Mouse (Mus musculus) intestine, postnatal 0 days (tissue): ENCODE measurements around the gene Cpb1. TPM values are rescaled to one million over a fixed set of nuclear protein-coding genes. Genes with fewer than 3 reads are reported as not detected.

ENCODE experiments used
- ATAC-seq: fragments of 200-750 bp; cut with Nextera tagmentation; 2 replicates; pipeline ENCODE4 v1.8.0; 2017; ENCODE audit warnings: mild to moderate bottlenecking, moderate TSS enrichment, moderate library complexity
- H3K27ac ChIP-seq: fragments of 300-500 bp; sonication (generic); 2 replicates; pipeline ENCODE4 v1.5.1; 2014; ENCODE audit warnings: mild to moderate bottlenecking, low read depth, low read length, moderate library complexity
- H3K27me3 ChIP-seq: fragments of 300-500 bp; sonication (generic); replicated peaks from 2 replicates; pipeline ENCODE4 v1.6.1; 2014; ENCODE audit warnings: low read length, mixed read lengths; ENCODE audit not compliant: control insufficient read depth, insufficient read depth
- H3K36me3 ChIP-seq: fragments of 300-500 bp; sonication (generic); 2 replicates; pipeline ENCODE4 v1.6.1; 2014; ENCODE audit warnings: mild to moderate bottlenecking, moderate library complexity; ENCODE audit not compliant: control insufficient read depth, insufficient read depth
- H3K4me1 ChIP-seq: fragments of 300-500 bp; sonication (generic); replicated peaks from 2 replicates; pipeline ENCODE4 v1.6.1; 2014; ENCODE audit warnings: antibody characterized with exemption, low read length, mixed read lengths; ENCODE audit not compliant: control insufficient read depth, insufficient read depth
- H3K4me2 ChIP-seq: fragments of 300-500 bp; sonication (generic); replicated peaks from 2 replicates; pipeline ENCODE4 v1.6.1; 2014; ENCODE audit warnings: low read depth, mild to moderate bottlenecking, moderate library complexity
- H3K4me3 ChIP-seq: fragments of 300-500 bp; sonication (generic); 2 replicates; pipeline ENCODE4 v1.5.1; 2014; ENCODE audit warnings: low read depth, low read length
- H3K9ac ChIP-seq: fragments of 300-500 bp; sonication (generic); 2 replicates; pipeline ENCODE4 v1.6.1; 2014; ENCODE audit warnings: mild to moderate bottlenecking, low read depth, low read length
- H3K9me3 ChIP-seq: fragments of 300-500 bp; sonication (generic); 2 replicates; pipeline ENCODE4 v1.6.1; 2016; ENCODE audit warnings: mixed run types; ENCODE audit not compliant: control insufficient read depth
- CTCF ChIP-seq: sonication (generic); IDR thresholded peaks from 2 replicates; pipeline ENCODE4 v1.5.1; 2016; ENCODE audit warnings: low read depth, mild to moderate bottlenecking, control low read depth, antibody characterized with exemption, moderate library complexity
- WGBS: fragments of 180-500 bp; shearing (Covaris S2); extraction: QIAGEN DNeasy Blood & Tissue Kit; methylation state at CpG from one replicate; pipeline ENCODE4 v1.1.7; 2014; 5-methylcytosine and 5-hydroxymethylcytosine counted together
- polyA plus RNA-seq: library from polyadenylated mRNA; unstranded; fragments of >200 nt; fragmentation: Nextera tagmentation; extraction: Ambion mirVana; gene quantifications from 2 replicates; pipeline ENCODE4 v1.2.1, GENCODE M21; 2015

Cpb1 gene
- polyA plus RNA-seq, 1 experiment from 2014 or later = 3.7 TPM

DNA sequence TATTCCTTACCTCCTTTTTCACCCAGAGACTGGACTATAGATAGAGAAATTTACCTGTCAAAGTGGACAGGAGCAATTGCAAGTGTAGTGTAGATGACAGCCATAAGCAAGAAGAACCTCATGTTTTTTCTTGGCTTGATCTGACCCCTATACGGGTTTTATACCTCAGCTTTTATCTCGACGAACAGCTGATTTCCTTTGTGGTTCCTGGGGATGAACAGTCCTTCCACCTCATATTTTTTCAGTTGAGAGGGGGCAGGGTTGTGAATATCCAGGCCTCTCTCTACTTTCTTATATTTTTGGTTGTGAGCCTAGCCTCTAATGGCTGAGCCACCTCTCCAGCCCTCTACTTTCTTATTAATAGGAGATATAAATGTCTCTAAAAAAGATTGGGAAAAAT is 33.5 kb downstream of the Cpb1 start, which contains the start of gene Cpa3:
TSS of gene Cpa3 (minus strand) at position 132 of the 400 bp plus-strand sequence.
- 84% methylated on average over 3 of the region's 3 CpGs for WGBS

DNA sequence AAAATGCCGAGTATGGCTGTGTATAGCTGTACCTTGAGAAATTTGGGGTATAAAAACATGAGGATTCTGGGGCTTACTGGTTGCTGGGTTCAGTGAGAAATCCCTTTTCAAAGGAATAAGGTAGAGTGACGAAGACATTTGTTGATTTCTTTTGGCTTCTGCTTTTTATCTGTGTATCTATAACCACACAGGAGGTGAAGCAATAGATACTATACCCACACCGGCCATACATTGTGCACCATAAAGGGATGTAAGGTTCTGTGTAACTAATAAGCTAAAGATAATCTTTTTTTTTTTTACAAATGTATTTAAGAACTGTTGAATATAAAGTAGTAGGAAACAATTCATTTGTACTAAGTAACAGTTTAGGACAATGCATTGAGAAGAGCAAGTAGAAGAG is 35.8 kb downstream of the Cpb1 start:
- Histone ChIP-seq H3K9me3 (no peaks in the 10 kb centered on the region), H3K27me3 (no peaks in the 10 kb centered on the region), H3K4me2 (no peak overlapping the region), H3K4me1 (no peaks in the 10 kb centered on the region), H3K27ac (no peak overlapping the region), H3K4me3 (no peak overlapping the region), H3K36me3 (no peaks in the 10 kb centered on the region), H3K9ac (no peak overlapping the region)
- TF ChIP-seq CTCF = no peak
- ATAC-seq = no peak
- 76% methylated on average over 3 of the region's 3 CpGs for WGBS

More for the DNA sequence above, 33.5 kb downstream of the Cpb1 start, which contains the start of gene Cpa3:
- no peaks in the 10 kb centered on the region for H3K36me3 ChIP-seq
- H3K4me1 ChIP-seq = no peaks in the 10 kb centered on the region
- no peak within 1 kb of the TSS for H3K4me2 ChIP-seq
- TF ChIP-seq CTCF = no peak
- H3K9ac ChIP-seq = no peak within 1 kb of the TSS
- no peaks in the 10 kb centered on the region for H3K9me3 ChIP-seq
- no peak within 1 kb of the TSS for H3K4me3 ChIP-seq
- ATAC-seq = no peak
- no peaks in the 10 kb centered on the region for H3K27me3 ChIP-seq
- H3K27ac ChIP-seq = no peak within 1 kb of the TSS

DNA sequence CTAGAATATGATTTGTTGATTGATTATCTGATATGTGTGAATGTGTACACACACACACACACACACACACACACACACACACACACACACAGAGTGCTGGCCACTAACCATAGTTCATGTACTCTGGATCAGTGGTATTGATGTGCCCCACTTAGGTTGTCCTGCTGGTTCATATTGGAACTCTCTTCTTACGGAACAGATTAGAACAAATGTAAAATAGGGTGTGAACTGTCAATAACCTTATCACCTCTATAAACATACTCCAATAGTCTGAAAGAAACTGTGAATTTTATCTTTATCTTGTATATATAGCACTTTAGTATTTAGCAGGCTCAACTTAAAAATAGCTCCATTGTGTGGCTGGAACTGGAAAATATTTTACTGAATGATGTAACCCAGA is 38.6 kb downstream of the Cpb1 start:
- H3K36me3 ChIP-seq = no peaks in the 10 kb centered on the region
- H3K4me2 ChIP-seq = no peak overlapping the region
- ATAC-seq = no peak
- no peak overlapping the region for H3K4me3 ChIP-seq
- no peak overlapping the region for H3K9ac ChIP-seq
- WGBS = 49% methylated on average over 1 of the region's 1 CpGs
- H3K9me3 ChIP-seq = no peaks in the 10 kb centered on the region
- no peaks in the 10 kb centered on the region for H3K27me3 ChIP-seq
- H3K4me1 ChIP-seq = no peaks in the 10 kb centered on the region
- TF ChIP-seq CTCF = no peak
- H3K27ac ChIP-seq = no peak overlapping the region

GRCm38 (mm10) chr3:20229027-20229426 is 46.5 kb downstream of the Cpb1 start:
- Histone ChIP-seq H3K9ac (no peak overlapping the region), H3K27ac (no peak overlapping the region), H3K36me3 (no peaks in the 10 kb centered on the region), H3K9me3 (no peaks in the 10 kb centered on the region), H3K4me1 (no peaks in the 10 kb centered on the region), H3K4me3 (no peak overlapping the region), H3K4me2 (no peak overlapping the region), H3K27me3 (no peaks in the 10 kb centered on the region)
- no peak for ATAC-seq
- WGBS = 82% methylated on average over 1 of the region's 1 CpGs
- TF ChIP-seq CTCF = no peak

DNA sequence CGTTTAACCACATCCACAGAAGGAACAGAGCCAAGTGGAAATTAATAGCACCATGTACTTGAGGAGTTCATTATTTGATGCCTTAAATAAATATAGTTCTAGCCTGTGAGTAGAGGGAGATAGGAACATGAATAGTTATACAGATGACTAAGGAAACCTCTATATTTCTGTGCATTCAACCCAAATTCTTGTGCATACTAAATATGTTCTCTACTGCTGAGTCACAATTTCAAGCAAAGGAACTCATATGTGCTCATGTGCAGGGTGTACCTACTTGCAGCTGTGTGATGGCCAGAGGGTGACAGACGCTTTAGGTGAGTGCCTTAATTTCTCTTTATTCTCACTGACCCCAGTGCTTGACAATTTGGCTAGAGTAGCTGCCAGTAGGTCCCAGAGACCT is 50.1 kb downstream of the Cpb1 start:
- ATAC-seq = no peak
- WGBS = 72% methylated on average over 2 of the region's 2 CpGs
- no peak for TF ChIP-seq CTCF

GRCm38 (mm10) chr3:20222926-20223698 is 52.4 kb downstream of the Cpb1 start:
- no peak for TF ChIP-seq CTCF
- H3K27me3 ChIP-seq = no peaks in the 10 kb centered on the region
- H3K4me1 ChIP-seq = no peaks in the 10 kb centered on the region
- no peak overlapping the region for H3K27ac ChIP-seq
- H3K4me3 ChIP-seq = no peak overlapping the region
- H3K9ac ChIP-seq = no peak overlapping the region
- WGBS = 82% methylated on average over 9 of the region's 9 CpGs
- H3K36me3 ChIP-seq = no peaks in the 10 kb centered on the region
- H3K4me2 ChIP-seq = no peak overlapping the region
- H3K9me3 ChIP-seq = no peaks in the 10 kb centered on the region
- no peak for ATAC-seq

More for the DNA sequence above, 50.1 kb downstream of the Cpb1 start:
- Histone ChIP-seq H3K4me2 (no peak overlapping the region), H3K27me3 (no peaks in the 10 kb centered on the region), H3K4me3 (no peak overlapping the region), H3K27ac (no peak overlapping the region), H3K9me3 (no peaks in the 10 kb centered on the region), H3K4me1 (no peaks in the 10 kb centered on the region), H3K36me3 (no peaks in the 10 kb centered on the region), H3K9ac (no peak overlapping the region)

GRCm38 (mm10) chr3:20222136-20222535 is 53.4 kb downstream of the Cpb1 start:
- Histone ChIP-seq H3K4me3 (no peak overlapping the region), H3K27me3 (no peaks in the 10 kb centered on the region), H3K9me3 (no peaks in the 10 kb centered on the region), H3K36me3 (no peaks in the 10 kb centered on the region), H3K9ac (no peak overlapping the region), H3K4me2 (no peak overlapping the region), H3K4me1 (no peaks in the 10 kb centered on the region), H3K27ac (no peak overlapping the region)
- WGBS = 78% methylated on average over 3 of the region's 3 CpGs
- TF ChIP-seq CTCF = no peak
- no peak for ATAC-seq
